Comparison of ENCODE assay signal across 8 mouse cellular contexts in the genomic region with DNA sequence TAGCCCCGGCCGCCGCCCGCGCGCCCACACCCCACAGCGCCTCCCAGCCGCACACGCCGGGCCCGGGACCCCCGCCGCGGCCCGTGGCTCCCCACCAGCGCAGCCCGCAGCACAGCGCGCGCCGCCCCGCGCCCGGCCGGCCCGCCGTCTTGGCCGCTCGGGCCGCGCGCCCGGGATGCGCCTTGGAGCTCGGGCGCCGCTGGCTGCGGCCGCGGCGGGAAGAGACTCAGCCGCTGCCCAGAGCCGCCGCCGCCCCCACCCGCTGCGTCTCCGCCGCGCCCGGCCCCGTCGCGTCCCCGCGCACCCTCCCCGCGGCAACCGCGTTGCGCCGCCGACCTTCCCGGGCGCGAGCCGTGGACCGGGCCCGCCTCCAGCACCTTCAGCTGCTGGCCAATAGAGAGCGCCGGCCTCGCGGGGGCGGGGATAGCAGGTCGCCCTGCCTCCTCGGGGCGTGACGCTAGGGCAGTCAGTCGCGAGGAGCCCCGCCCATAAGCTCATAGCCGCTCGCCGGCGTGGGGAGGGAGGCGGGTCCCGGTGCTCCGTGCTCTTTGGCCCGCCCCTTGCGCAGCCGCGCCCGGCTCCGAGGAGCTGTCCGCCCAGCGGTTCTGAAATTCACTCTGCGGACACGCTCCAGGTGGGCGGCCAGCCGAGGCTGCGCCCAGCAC. TPM values are rescaled to one million over a fixed set of nuclear protein-coding genes. Genes with fewer than 3 reads are reported as not detected.
DNase-seq lines count a peak whose midpoint lies in the region; ATAC-seq and TF ChIP-seq lines count a peak whose summit lies in the region.

No protein-coding gene starts in this region.

- WGBS in hindbrain, embryonic 12.5 days = under 1% methylated on average over 64 of the region's 101 CpGs
- under 1% methylated on average over 34 of the region's 101 CpGs for WGBS in lung, postnatal 0 days

- peaks cover 35% of the 10 kb centered on the region for H3K4me1 ChIP-seq in hindbrain, embryonic 12.5 days
- H3K4me1 ChIP-seq in lung, postnatal 0 days (ENCODE audit: insufficient read depth, low read depth, low read length) = 0 out of 2 replicates have a peak, but pooled peaks cover 4% of the 10 kb centered on the region

- peak overlapping the region; percentile 74 for H3K4me3 ChIP-seq in hindbrain, embryonic 12.5 days
- H3K4me3 ChIP-seq in lung, postnatal 0 days (ENCODE audit: low read depth, low read length) = peak overlapping the region; percentile 56

- DNase-seq in T-cell, adult 2 months (ENCODE audit: low spot score) = peak; percentile 68
- peak; percentile 98 to 100 for DNase-seq in cerebellum, postnatal 25 days
- peak; percentile 92 to 95 for DNase-seq in frontal cortex, postnatal 14 days (ENCODE audit: low spot score in 2 of 2)
- DNase-seq in layer of hippocampus, postnatal 10 days (ENCODE audit: low spot score in 2 of 2) = peak; percentile 95 to 98
- DNase-seq in lung, postnatal 0 days (ENCODE audit: low spot score) = peak; percentile 99
- peak; percentile 91 for DNase-seq in retina, adult 2 months (ENCODE audit: low read depth, low spot score)
- peak; percentile 89 for DNase-seq in thymus, postnatal 25 days

- H3K27ac ChIP-seq in hindbrain, embryonic 12.5 days = peak overlapping the region; percentile 72
- H3K27ac ChIP-seq in lung, postnatal 0 days (ENCODE audit: low read length) = no peak overlapping the region

- H3K36me3 ChIP-seq in hindbrain, embryonic 12.5 days = no peaks in the 10 kb centered on the region
- H3K36me3 ChIP-seq in lung, postnatal 0 days (ENCODE audit: insufficient read depth, low read length) = no peaks in the 10 kb centered on the region

- TF ChIP-seq CTCF in lung, postnatal 0 days (IDR thresholded peaks at IDR 0.05) = peak; percentile 11; the same call in 1 of the 2 replicates

- peaks cover 22% of the 10 kb centered on the region for H3K27me3 ChIP-seq in hindbrain, embryonic 12.5 days
- H3K27me3 ChIP-seq in lung, postnatal 0 days (replicated peaks; ENCODE audit: insufficient read depth, low read length) = peaks cover 16% of the 10 kb centered on the region

- TF ChIP-seq EP300 in lung, postnatal 0 days (IDR thresholded peaks at IDR 0.05) = no peak

- peak overlapping the region; percentile 89 for H3K4me2 ChIP-seq in hindbrain, embryonic 12.5 days (replicated peaks)
- H3K4me2 ChIP-seq in lung, postnatal 0 days (replicated peaks; ENCODE audit: low read depth, low read length) = peak overlapping the region; percentile 96

- peak overlapping the region; percentile 89 for H3K9ac ChIP-seq in hindbrain, embryonic 12.5 days
- H3K9ac ChIP-seq in lung, postnatal 0 days (replicated peaks; ENCODE audit: low read depth) = no peak overlapping the region; the same call in 1 of the 2 replicates

- ATAC-seq in hindbrain, embryonic 12.5 days (ENCODE audit: low FRiP score) = peak; percentile 97
- peak; percentile 99 for ATAC-seq in lung, postnatal 0 days

- no peaks in the 10 kb centered on the region for H3K9me3 ChIP-seq in hindbrain, embryonic 12.5 days (replicated peaks)
- no peaks in the 10 kb centered on the region for H3K9me3 ChIP-seq in lung, postnatal 0 days (ENCODE audit: low read length)

RNA-seq across cellular contexts. Expression of a gene that starts 5.2 kb away (rescaled TPM):
- polyA plus RNA-seq in hindbrain, embryonic 12.5 days (2016; fragmentation: Nextera tagmentation; extraction: Ambion mirVana) = 5.9 and 6.4 TPM in 2 replicates
- total RNA-seq in layer of hippocampus, postnatal 10 days (2021) = 100 to 1,000 TPM; 102 to 111 TPM
- 5.0 and 5.6 TPM in 2 replicates for polyA plus RNA-seq in lung, postnatal 0 days (2015; fragmentation: Nextera tagmentation; extraction: Ambion mirVana)
